Mouse (Mus musculus): ENCODE measurements around the gene Rcan1.

Rcan1 gene

DNA sequence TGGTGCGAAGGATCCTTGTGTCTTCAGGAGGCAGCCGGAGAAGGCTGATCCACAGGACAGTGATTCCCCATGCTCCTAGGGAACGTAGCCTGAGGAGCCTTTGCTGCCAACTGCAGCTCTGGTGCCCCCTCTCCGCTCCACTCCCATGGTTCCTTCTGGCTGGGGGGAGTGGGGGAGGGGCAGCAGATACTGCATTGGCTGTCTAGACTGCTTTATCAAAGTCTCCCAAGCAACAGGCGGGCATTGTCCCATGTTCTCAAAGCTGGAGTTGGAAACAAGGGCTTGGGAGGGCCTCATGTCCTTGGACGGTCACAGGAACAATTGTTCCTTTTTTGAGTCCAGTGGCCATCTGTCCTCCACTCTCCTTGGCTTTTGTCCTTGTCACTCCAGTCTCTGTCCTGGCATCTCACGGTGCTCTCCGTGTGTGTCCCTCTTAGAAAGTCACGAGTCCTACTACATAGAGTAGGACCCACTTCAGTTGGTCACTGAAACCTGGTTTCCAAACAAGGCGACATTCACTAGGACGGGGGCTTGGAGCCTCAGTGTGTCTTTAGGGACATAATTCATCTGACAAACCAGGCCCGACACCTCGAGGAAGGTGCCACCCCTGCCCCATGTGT, 124.3 kb downstream of the Rcan1 start:
- no peak for DNase-seq (ENCODE audit: low spot score)

GRCm38 (mm10) chr16:92345177-92345576, 125.5 kb downstream of the Rcan1 start:
- peak; percentile 32 for DNase-seq (ENCODE audit: low spot score)

Data from yolk sac, embryonic 10.5 days (tissue).